Comparison of ENCODE assay signal across 18 mouse cellular contexts in genomic region chr11:35583633-35584032, GRCm38 (mm10).
"Had no signal": no experiment of that assay in that cellular context is flagged by ENCODE, and none has a peak within 500 bp of the region (broad histone marks: within the 10 kb centered on the region; RNA-seq: fewer than 3 reads in every experiment).

No protein-coding gene starts in this region.

- DNase-seq: liver, postnatal 0 days; lung, adult 2 months; lung, postnatal 14 days; lung, postnatal 36 days; midbrain, embryonic 14.5 days; right cerebral cortex, postnatal 14 days; thymus, adult 2 months; thymus, postnatal 25 days; thymus, postnatal 4 days had no signal

- H3K36me3 ChIP-seq: lung, embryonic 15.5 days; midbrain, embryonic 12.5 days; stomach, embryonic 15.5 days had no signal

- H3K4me1 ChIP-seq: lung, embryonic 15.5 days; megakaryocyte, embryonic 14.5 days; stomach, embryonic 15.5 days had no signal

- H3K9ac ChIP-seq: liver, postnatal 0 days; lung, embryonic 15.5 days; midbrain, embryonic 12.5 days; neural tube, embryonic 12.5 days; stomach, embryonic 15.5 days had no signal

- H3K27ac ChIP-seq: lung, embryonic 15.5 days; macrophage; midbrain, embryonic 12.5 days; neural tube, embryonic 12.5 days; stomach, embryonic 15.5 days; stomach, postnatal 0 days had no signal

- H3K4me3 ChIP-seq: lung, embryonic 15.5 days; megakaryocyte, embryonic 14.5 days; midbrain, embryonic 12.5 days; neural tube, embryonic 12.5 days; stomach, embryonic 15.5 days had no signal

- H3K27me3 ChIP-seq: megakaryocyte, embryonic 14.5 days; neural tube, embryonic 12.5 days; stomach, embryonic 15.5 days had no signal

- H3K4me2 ChIP-seq: lung, embryonic 15.5 days; midbrain, embryonic 12.5 days; neural tube, embryonic 12.5 days; stomach, embryonic 15.5 days had no signal

- ATAC-seq: liver, postnatal 0 days; lung, postnatal 0 days; midbrain, embryonic 16.5 days had no signal

- H3K9me3 ChIP-seq: lung, embryonic 15.5 days; midbrain, embryonic 12.5 days; neural tube, embryonic 12.5 days; stomach, embryonic 15.5 days had no signal
